Mouse (Mus musculus): ENCODE results near the gene Plcb1. TPM values are rescaled to one million over a fixed set of nuclear protein-coding genes. Genes with fewer than 3 reads are reported as not detected.

Gene Plcb1
- polyA plus RNA-seq, 1 experiment = 0.46 TPM

DNA sequence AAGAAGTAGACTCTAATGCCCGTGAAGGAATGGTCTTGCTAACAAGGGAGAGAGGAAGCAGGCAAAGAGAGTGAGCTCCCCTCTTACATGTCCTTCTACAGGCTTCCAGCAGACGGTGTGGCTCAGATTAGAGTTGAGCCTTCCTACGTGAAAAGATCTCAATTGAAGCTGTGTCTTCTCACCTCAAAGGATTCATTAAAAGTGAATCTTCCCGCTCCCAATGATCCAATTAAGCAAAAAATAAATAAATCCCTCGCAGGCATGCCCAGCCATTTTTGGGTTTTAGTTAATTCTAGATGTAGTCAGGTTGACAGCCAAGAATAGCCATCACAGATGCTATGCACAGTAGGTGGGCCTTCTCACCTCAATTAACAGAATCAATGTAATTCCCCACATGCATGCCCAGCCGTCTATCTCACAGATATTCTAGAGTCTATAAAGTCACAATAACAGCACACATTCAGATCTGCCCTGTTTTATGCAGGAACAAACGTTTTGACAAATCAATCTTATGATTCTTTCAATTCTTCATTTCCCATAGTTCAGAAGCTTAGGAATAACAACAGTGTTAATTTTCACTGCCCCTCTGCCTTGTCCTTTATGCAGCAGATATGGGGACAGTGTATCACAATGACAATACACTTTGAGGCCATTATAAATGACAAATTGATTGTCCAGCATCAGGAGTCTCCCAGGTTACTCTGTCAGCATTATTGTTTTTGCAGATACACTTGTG lies 520.0 kb downstream of the Plcb1 start:
- no peaks in the 10 kb centered on the region for H3K36me3 ChIP-seq (replicated peaks; ENCODE audit: low read length)
- H3K4me1 ChIP-seq = no peaks in the 10 kb centered on the region
- no peak overlapping the region for H3K4me3 ChIP-seq (replicated peaks)
- TF ChIP-seq FLI1 (IDR thresholded peaks at IDR 0.05; ENCODE audit: low read length) = no peak
- no peak for TF ChIP-seq GATA1 (IDR thresholded peaks at IDR 0.05; ENCODE audit: borderline replicate concordance, low read length)
- no peaks in the 10 kb centered on the region for H3K9me3 ChIP-seq
- no peaks in the 10 kb centered on the region for H3K27me3 ChIP-seq (replicated peaks)

DNA sequence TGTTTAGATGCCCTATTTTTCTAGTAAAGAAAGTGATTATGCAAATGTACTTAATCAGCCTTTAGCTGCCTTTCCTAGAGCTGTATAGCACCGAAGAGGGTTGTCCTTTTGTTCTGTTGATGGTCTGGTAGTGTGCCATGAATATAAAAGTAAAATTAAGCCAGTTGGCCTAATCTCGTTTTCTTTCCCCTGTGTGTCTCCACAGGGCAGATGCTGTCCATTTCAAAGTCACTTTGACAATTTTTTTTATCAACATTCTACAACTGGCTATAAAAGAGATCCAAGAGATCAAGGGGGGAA lies 520.6 kb downstream of the Plcb1 start:
- Histone ChIP-seq H3K9me3 (no peaks in the 10 kb centered on the region), H3K27me3 (replicated peaks) (no peaks in the 10 kb centered on the region), H3K36me3 (replicated peaks; ENCODE audit: low read length) (no peaks in the 10 kb centered on the region), H3K4me3 (replicated peaks) (no peak overlapping the region), H3K4me1 (no peaks in the 10 kb centered on the region)
- no peak for TF ChIP-seq GATA1 (IDR thresholded peaks at IDR 0.05; ENCODE audit: borderline replicate concordance, low read length)
- no peak for TF ChIP-seq FLI1 (IDR thresholded peaks at IDR 0.05; ENCODE audit: low read length)

DNA sequence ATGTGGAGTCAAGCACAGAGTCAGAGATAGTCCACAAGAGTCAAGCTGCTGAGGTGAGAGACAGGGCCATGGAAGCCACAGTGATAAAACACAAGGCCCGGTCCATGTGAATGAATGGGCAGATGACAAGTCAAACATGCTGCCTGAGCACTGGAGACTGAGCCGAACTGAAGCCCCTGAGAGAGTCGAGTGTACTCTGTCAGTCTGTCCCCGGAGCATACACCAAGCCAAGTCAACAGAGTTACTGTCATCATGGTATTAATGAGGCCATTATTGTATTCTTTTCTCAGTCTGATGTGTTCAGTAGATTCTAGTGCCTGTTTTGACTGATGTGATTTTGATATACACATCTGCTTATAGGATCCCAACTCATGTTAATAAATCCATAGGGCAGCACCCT lies 521.9 kb downstream of the Plcb1 start:
- Histone ChIP-seq H3K4me1 (no peaks in the 10 kb centered on the region), H3K4me3 (replicated peaks) (no peak overlapping the region), H3K36me3 (replicated peaks; ENCODE audit: low read length) (no peaks in the 10 kb centered on the region), H3K27me3 (replicated peaks) (no peaks in the 10 kb centered on the region), H3K9me3 (no peaks in the 10 kb centered on the region)
- no peak for TF ChIP-seq GATA1 (IDR thresholded peaks at IDR 0.05; ENCODE audit: borderline replicate concordance, low read length)
- no peak for TF ChIP-seq FLI1 (IDR thresholded peaks at IDR 0.05; ENCODE audit: low read length)

DNA sequence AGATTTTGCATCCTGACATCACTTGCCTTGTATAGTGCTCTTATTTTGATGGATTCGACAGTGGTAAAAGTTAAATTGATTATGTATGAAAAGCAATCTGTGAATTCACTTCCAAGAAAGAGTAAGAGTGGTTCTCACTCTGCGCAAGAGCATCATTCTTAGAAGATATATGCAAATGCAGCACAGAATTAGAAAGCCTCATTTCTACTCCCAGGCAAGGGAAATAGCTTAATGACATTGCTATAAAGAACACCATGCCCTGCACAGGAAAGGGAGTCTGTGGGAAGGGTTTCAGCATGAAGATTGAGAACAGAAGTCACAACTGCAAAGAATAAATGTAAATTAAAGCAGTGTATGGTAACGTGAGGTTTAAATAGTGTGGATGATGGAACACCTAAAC lies 530.1 kb downstream of the Plcb1 start:
- no peaks in the 10 kb centered on the region for H3K4me1 ChIP-seq

DNA sequence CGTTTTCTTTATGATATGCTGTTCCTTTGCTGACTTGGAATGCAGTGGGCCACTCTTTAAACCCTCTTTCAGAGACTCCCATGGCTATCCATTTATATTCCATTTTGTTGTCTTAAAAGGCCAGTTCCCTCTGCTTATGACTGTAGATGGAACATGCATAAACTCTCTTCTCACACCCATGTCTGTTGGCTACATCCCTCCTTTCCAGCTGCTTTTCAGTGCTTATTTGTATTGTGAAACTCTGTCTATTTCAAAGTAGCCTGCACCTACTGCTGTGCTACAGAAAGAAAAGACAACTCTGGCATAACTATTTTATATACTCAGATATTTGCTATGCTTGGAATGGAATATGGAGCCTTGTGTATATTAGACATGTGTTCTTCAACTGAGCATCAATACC lies 532.3 kb downstream of the Plcb1 start:
- TF ChIP-seq FLI1 (IDR thresholded peaks at IDR 0.05; ENCODE audit: low read length) (no peak), GATA1 (IDR thresholded peaks at IDR 0.05; ENCODE audit: borderline replicate concordance, low read length) (no peak)
- Histone ChIP-seq H3K4me3 (replicated peaks) (no peak overlapping the region), H3K36me3 (replicated peaks; ENCODE audit: low read length) (no peaks in the 10 kb centered on the region), H3K27me3 (replicated peaks) (no peaks in the 10 kb centered on the region), H3K9me3 (peaks cover 7% of the 10 kb centered on the region), H3K4me1 (no peaks in the 10 kb centered on the region)

More for the DNA sequence above, 530.1 kb downstream of the Plcb1 start:
- H3K36me3 ChIP-seq (replicated peaks; ENCODE audit: low read length) = no peaks in the 10 kb centered on the region
- TF ChIP-seq FLI1 (IDR thresholded peaks at IDR 0.05; ENCODE audit: low read length) (no peak), GATA1 (IDR thresholded peaks at IDR 0.05; ENCODE audit: borderline replicate concordance, low read length) (no peak)
- no peak overlapping the region for H3K4me3 ChIP-seq (replicated peaks)
- H3K27me3 ChIP-seq (replicated peaks) = no peaks in the 10 kb centered on the region
- peaks cover 7% of the 10 kb centered on the region for H3K9me3 ChIP-seq

DNA sequence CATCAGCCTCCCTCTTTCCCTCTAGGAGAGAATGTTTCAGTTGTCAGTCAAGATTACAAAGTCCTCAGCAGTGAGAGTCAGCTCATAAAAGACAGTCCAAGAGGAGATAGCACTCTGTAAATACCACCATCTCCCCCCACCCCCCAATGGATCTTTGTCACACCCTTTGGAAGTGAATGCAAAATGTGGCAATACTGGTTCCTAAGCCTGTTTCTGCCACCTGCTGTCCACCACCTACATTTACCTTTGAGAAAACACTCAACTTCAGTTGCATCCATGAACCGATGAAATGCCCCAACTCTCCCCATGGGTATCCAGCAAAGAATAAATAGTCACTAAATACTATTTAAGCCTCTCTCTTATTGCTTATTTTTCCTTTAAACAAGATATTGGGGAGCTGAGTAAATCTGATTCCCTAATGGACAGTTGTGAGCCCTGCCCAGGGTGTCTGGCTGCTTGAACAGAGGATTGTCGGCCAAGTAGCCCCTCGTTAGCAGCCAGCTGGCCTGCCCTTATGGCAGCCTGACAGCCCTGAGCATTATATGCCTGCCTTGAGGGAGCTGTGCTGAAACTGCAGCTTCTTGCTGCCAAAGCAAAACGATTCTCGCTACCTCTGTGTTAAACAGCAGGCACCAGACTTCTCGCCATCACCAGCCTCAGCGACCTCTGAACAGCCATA lies 537.5 kb downstream of the Plcb1 start:
- Histone ChIP-seq H3K9me3 (0 out of 2 replicates have a peak, but pooled peaks cover 5% of the 10 kb centered on the region), H3K36me3 (replicated peaks; ENCODE audit: low read length) (no peaks in the 10 kb centered on the region), H3K27me3 (replicated peaks) (no peaks in the 10 kb centered on the region), H3K4me1 (0 out of 2 replicates have a peak, but pooled peaks cover 3% of the 10 kb centered on the region), H3K4me3 (replicated peaks) (no peak overlapping the region)
- TF ChIP-seq GATA1 (IDR thresholded peaks at IDR 0.05; ENCODE audit: borderline replicate concordance, low read length) (no peak), FLI1 (IDR thresholded peaks at IDR 0.05; ENCODE audit: low read length) (no peak)

DNA sequence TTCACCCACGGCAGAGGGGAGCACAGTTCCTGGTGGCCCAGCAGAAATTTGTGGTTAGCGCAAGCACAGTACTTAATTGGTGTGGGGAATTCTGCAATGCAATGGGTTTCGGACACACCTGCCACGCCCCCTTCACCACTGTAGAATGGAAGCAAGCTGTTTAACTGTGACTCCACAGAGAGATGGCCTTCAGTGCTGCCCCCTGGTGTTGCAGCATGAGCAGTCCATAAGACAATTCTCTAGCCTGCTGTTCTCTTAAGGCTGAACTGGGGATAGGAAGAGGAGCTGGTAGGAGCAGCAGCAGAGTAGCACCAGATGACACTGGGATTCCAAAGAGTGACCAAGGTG lies 538.1 kb downstream of the Plcb1 start:
- Histone ChIP-seq H3K9me3 (0 out of 2 replicates have a peak, but pooled peaks cover 5% of the 10 kb centered on the region), H3K4me3 (replicated peaks) (no peak overlapping the region), H3K4me1 (0 out of 2 replicates have a peak, but pooled peaks cover 3% of the 10 kb centered on the region), H3K36me3 (replicated peaks; ENCODE audit: low read length) (no peaks in the 10 kb centered on the region), H3K27me3 (replicated peaks) (no peaks in the 10 kb centered on the region)
- TF ChIP-seq GATA1 (IDR thresholded peaks at IDR 0.05; ENCODE audit: borderline replicate concordance, low read length) (no peak), FLI1 (IDR thresholded peaks at IDR 0.05; ENCODE audit: low read length) (no peak)

DNA sequence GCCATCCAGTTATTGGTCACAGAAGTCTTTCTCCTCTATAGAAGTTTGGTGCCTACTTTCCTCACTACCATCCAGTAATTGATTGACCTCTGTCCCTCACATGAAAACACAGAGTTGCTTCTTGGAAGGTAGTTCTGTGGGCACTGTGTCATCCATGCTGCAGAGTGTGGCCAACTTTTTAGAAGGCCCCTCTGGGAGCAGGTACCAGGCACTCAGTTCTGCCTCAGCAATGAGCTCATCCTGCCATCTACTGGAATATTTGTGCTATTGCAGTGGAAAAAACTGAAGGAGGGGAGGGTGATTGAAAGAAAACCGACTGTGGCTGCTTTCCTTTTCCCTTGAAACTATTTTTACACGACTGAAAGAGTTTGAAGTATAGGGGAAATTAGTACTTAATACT lies 542.9 kb downstream of the Plcb1 start:
- H3K4me3 ChIP-seq (replicated peaks) = no peak overlapping the region
- H3K27me3 ChIP-seq (replicated peaks) = no peaks in the 10 kb centered on the region
- H3K9me3 ChIP-seq = no peaks in the 10 kb centered on the region
- no peak for TF ChIP-seq FLI1 (IDR thresholded peaks at IDR 0.05; ENCODE audit: low read length)
- no peak for TF ChIP-seq GATA1 (IDR thresholded peaks at IDR 0.05; ENCODE audit: borderline replicate concordance, low read length)
- peaks cover 11% of the 10 kb centered on the region; the same call in 1 of the 2 replicates for H3K4me1 ChIP-seq
- H3K36me3 ChIP-seq (replicated peaks; ENCODE audit: low read length) = no peaks in the 10 kb centered on the region

DNA sequence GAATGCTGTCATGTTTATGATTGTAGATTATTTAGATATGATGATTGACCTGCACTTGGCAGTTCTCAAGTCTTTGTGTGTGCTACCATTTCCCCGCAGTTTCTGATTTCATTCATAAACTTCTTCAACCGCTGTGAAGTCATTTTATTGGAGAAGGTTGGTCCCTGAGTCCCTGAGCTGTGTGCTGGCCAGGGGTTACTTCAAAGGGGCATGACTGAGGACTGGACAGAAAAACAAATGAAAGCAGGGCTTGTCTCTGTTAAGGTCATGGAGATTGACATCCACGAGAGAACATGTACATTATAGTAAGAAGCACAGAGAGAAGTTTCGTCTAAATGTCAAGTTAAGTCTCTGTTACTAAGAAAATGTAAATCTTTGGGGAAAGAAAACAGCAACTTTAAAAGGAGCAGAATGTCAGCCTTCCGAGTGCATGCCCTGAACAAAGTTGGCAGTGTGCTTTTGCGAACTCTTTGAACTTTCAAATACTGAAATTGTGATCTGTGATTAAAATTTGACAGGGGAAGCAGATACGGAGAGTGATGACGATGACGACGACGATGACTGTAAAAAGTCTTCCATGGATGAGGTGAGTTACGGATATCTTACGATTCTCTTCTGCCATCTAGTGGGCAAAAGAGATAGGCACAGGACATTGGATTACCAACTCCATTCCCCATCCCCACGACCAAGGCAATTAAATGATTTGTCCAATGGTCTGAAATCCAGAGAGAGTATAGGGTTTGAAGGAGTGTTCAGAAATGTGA lies 544.1 kb downstream of the Plcb1 start:
- H3K36me3 ChIP-seq (replicated peaks; ENCODE audit: low read length) = no peaks in the 10 kb centered on the region
- H3K4me3 ChIP-seq (replicated peaks) = peak overlapping the region; percentile 73
- peaks cover 11% of the 10 kb centered on the region; the same call in 1 of the 2 replicates for H3K4me1 ChIP-seq
- H3K27me3 ChIP-seq (replicated peaks) = no peaks in the 10 kb centered on the region
- no peaks in the 10 kb centered on the region for H3K9me3 ChIP-seq
- TF ChIP-seq FLI1 (IDR thresholded peaks at IDR 0.05; ENCODE audit: low read length) (no peak), GATA1 (IDR thresholded peaks at IDR 0.05; ENCODE audit: borderline replicate concordance, low read length) (no peak)

DNA sequence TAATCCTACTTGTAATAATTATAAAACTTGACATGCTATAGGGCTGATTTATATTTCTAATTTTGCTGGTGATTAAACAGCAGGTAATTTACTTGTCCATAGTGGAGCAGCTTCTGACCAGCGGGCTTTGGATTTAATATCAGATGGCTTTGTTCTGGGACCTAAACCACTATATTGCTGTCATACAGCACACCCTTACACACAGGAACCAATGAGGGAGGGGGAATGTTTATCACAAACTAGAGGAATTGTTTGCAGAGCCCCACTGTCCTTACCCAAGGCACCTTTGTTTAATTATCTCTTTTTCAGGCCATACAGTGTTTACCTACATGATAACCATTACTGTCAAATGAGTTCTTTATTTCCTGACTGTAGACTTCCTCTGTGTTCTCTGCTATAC lies 546.0 kb downstream of the Plcb1 start:
- Histone ChIP-seq H3K4me1 (peaks cover 9% of the 10 kb centered on the region; the same call in 1 of the 2 replicates), H3K27me3 (replicated peaks) (no peaks in the 10 kb centered on the region), H3K4me3 (replicated peaks) (no peak overlapping the region), H3K9me3 (no peaks in the 10 kb centered on the region), H3K36me3 (replicated peaks; ENCODE audit: low read length) (no peaks in the 10 kb centered on the region)
- TF ChIP-seq GATA1 (IDR thresholded peaks at IDR 0.05; ENCODE audit: borderline replicate concordance, low read length) (no peak), FLI1 (IDR thresholded peaks at IDR 0.05; ENCODE audit: low read length) (no peak)

All from megakaryocyte, embryonic 14.5 days (primary cell).